Mouse (Mus musculus): ENCODE results near the gene Gdap2. TPM values are rescaled to one million over a fixed set of nuclear protein-coding genes. Genes with fewer than 3 reads are reported as not detected.
A peak's percentile ranks its signal among the peaks of the same experiment; 100 is the strongest.

The Gdap2 gene
- 8.8 TPM for polyA plus RNA-seq (2012; fragmentation: generic; extraction: Trizol)

GRCm38 (mm10) chr3:100162315-100163105 lies at the start of gene Gdap2, which contains the start of gene Wdr3:
Gene Gdap2 (plus strand): TSS chr3:100162381.
Gene Wdr3 (minus strand): TSS chr3:100162407.
- peak within 1 kb of the TSS; percentile 79 for H3K4me3 ChIP-seq
- H3ac ChIP-seq (ENCODE audit: control insufficient read depth, insufficient read length): peak within 1 kb of the TSS; percentile 24
- H3K4me2 ChIP-seq (ENCODE audit: low read depth): peak within 1 kb of the TSS; percentile 90
- no peaks in the 10 kb centered on the region for H3K27me3 ChIP-seq (ENCODE audit: control insufficient read depth, insufficient read depth, insufficient read length)
- H3K79me2 ChIP-seq (ENCODE audit: control insufficient read depth, insufficient read depth): peaks cover 26% of the 10 kb centered on the region
- H3K36me3 ChIP-seq (ENCODE audit: control insufficient read depth, insufficient read depth): no peaks in the 10 kb centered on the region
- TF ChIP-seq CEBPB (IDR thresholded peaks at IDR 0.05; ENCODE audit: insufficient read depth, poor library complexity, severe bottlenecking): no peak
- TF ChIP-seq SRF (IDR thresholded peaks at IDR 0.05; ENCODE audit: control insufficient read depth, insufficient read length, low read depth): no peak
- peak; percentile 92 for TF ChIP-seq POLR2A (IDR thresholded peaks at IDR 0.05; ENCODE audit: insufficient read length, low read depth)
- TF ChIP-seq MYOG (IDR thresholded peaks at IDR 0.05; ENCODE audit: control insufficient read depth in 1 of 3, insufficient read depth in 1 of 3, insufficient read length in 2 of 3, low read depth in 2 of 3): no peak
- no peak for TF ChIP-seq USF1 (IDR thresholded peaks at IDR 0.05; ENCODE audit: low read depth)
- no peak for TF ChIP-seq TCF12 (IDR thresholded peaks at IDR 0.05; ENCODE audit: insufficient read depth, poor library complexity, severe bottlenecking)
- peak; percentile 93 for TF ChIP-seq POLR2AphosphoS2 (IDR thresholded peaks at IDR 0.05; ENCODE audit: insufficient read length, low read depth)
- TF ChIP-seq MYOD1 (IDR thresholded peaks at IDR 0.05; ENCODE audit: control insufficient read depth in 1 of 3, insufficient read length in 2 of 3, low read depth in 2 of 3): no peak
- no peak for TF ChIP-seq E2F4 (IDR thresholded peaks at IDR 0.05; ENCODE audit: insufficient read depth)
- no peak for TF ChIP-seq MAX (IDR thresholded peaks at IDR 0.05; ENCODE audit: low read depth)
- TF ChIP-seq TCF3 (IDR thresholded peaks at IDR 0.05; ENCODE audit: insufficient read length, low read depth): no peak
- TF ChIP-seq REST (IDR thresholded peaks at IDR 0.05; ENCODE audit: insufficient read depth, insufficient read length): no peak

DNA sequence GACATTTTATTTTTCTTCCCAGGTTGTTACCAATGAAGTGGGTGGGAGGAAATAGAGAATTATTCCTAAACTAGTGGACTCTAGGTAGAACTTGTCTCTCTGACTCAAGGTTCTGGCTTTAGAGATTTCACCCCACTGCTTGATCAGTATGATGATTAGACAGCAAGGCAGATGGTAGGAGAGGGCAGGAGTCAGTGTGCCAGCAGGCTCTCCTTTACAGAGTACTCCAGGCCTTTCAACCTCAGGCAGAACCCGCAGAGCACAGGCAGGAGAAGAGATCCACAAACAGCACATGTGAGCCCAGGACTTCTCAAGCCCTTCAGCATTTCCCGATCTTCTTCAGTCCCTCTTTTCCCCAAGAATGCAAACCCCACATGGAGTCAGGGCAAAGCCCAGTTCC lies 43.5 kb upstream of the Gdap2 start:
- Histone ChIP-seq H3K79me2 (ENCODE audit: control insufficient read depth, insufficient read depth) (no peaks in the 10 kb centered on the region), H3K27me3 (ENCODE audit: control insufficient read depth, insufficient read depth, insufficient read length) (no peaks in the 10 kb centered on the region), H3ac (ENCODE audit: control insufficient read depth, insufficient read length) (no peak overlapping the region), H3K4me3 (no peak overlapping the region), H3K4me2 (ENCODE audit: low read depth) (no peak overlapping the region), H3K36me3 (ENCODE audit: control insufficient read depth, insufficient read depth) (no peaks in the 10 kb centered on the region)
- TF ChIP-seq MYOG (IDR thresholded peaks at IDR 0.05; ENCODE audit: control insufficient read depth in 1 of 3, insufficient read depth in 1 of 3, insufficient read length in 2 of 3, low read depth in 2 of 3): no peak
- TF ChIP-seq TCF3 (IDR thresholded peaks at IDR 0.05; ENCODE audit: insufficient read length, low read depth): no peak
- TF ChIP-seq MAX (IDR thresholded peaks at IDR 0.05; ENCODE audit: low read depth): no peak
- TF ChIP-seq CEBPB (IDR thresholded peaks at IDR 0.05; ENCODE audit: insufficient read depth, poor library complexity, severe bottlenecking): no peak
- TF ChIP-seq POLR2AphosphoS2 (IDR thresholded peaks at IDR 0.05; ENCODE audit: insufficient read length, low read depth): no peak

DNA sequence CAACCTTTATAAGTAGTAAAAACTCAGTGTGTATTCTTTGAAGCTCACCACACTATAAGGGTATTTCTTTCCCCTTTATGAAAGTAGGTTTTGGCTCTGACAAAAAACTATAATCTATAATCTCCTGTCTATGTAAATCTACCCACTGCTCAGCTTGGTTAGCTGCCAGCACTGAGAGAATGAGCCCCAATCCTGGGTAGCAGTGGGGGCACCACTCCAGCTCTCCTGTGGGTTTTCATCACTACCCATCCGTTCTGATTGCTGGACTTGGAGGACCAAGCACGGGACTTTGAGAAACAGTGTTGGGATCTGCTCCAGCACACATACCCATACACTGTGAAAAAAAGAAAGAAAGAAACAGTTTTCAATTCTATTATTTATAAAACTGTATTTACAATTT lies 40.2 kb upstream of the Gdap2 start:
- Histone ChIP-seq H3ac (ENCODE audit: control insufficient read depth, insufficient read length) (no peak overlapping the region), H3K27me3 (ENCODE audit: control insufficient read depth, insufficient read depth, insufficient read length) (no peaks in the 10 kb centered on the region), H3K4me3 (no peak overlapping the region), H3K36me3 (ENCODE audit: control insufficient read depth, insufficient read depth) (no peaks in the 10 kb centered on the region), H3K79me2 (ENCODE audit: control insufficient read depth, insufficient read depth) (no peaks in the 10 kb centered on the region), H3K4me2 (ENCODE audit: low read depth) (no peak overlapping the region)
- TF ChIP-seq POLR2AphosphoS2 (IDR thresholded peaks at IDR 0.05; ENCODE audit: insufficient read length, low read depth) (no peak), CEBPB (IDR thresholded peaks at IDR 0.05; ENCODE audit: insufficient read depth, poor library complexity, severe bottlenecking) (no peak), MYOG (IDR thresholded peaks at IDR 0.05; ENCODE audit: control insufficient read depth in 1 of 3, insufficient read depth in 1 of 3, insufficient read length in 2 of 3, low read depth in 2 of 3) (no peak), REST (IDR thresholded peaks at IDR 0.05; ENCODE audit: insufficient read depth, insufficient read length) (no peak), TCF3 (IDR thresholded peaks at IDR 0.05; ENCODE audit: insufficient read length, low read depth) (no peak), MAX (IDR thresholded peaks at IDR 0.05; ENCODE audit: low read depth) (no peak), POLR2A (IDR thresholded peaks at IDR 0.05; ENCODE audit: insufficient read length, low read depth) (no peak), TCF12 (IDR thresholded peaks at IDR 0.05; ENCODE audit: insufficient read depth, poor library complexity, severe bottlenecking) (no peak), SRF (IDR thresholded peaks at IDR 0.05; ENCODE audit: control insufficient read depth, insufficient read length, low read depth) (no peak)

DNA sequence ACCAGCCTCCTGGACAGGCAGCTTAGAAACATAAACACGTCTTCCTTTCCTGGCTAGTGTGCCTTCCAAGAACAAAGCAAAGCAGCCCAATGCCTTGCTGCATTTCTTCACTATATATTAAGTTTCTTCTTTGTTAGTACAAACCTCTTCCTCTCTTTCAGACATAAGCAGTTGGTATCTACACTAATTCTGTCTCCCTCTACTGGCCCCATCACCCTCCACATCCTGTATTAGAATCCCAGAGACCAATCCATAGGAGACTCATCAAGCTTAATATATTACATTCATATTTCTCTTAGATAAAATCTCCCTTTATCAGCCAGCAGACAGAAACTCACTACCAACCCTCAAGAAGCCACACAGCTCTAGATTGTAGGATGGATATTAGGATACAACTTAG lies 39.7 kb upstream of the Gdap2 start:
- H3ac ChIP-seq (ENCODE audit: control insufficient read depth, insufficient read length): no peak overlapping the region
- no peaks in the 10 kb centered on the region for H3K27me3 ChIP-seq (ENCODE audit: control insufficient read depth, insufficient read depth, insufficient read length)
- no peak for TF ChIP-seq USF1 (IDR thresholded peaks at IDR 0.05; ENCODE audit: low read depth)
- no peak for TF ChIP-seq MYOG (IDR thresholded peaks at IDR 0.05; ENCODE audit: control insufficient read depth in 1 of 3, insufficient read depth in 1 of 3, insufficient read length in 2 of 3, low read depth in 2 of 3)
- no peak for TF ChIP-seq POLR2A (IDR thresholded peaks at IDR 0.05; ENCODE audit: insufficient read length, low read depth)
- TF ChIP-seq MYOD1 (IDR thresholded peaks at IDR 0.05; ENCODE audit: control insufficient read depth in 1 of 3, insufficient read length in 2 of 3, low read depth in 2 of 3): no peak
- TF ChIP-seq E2F4 (IDR thresholded peaks at IDR 0.05; ENCODE audit: insufficient read depth): no peak
- no peak for TF ChIP-seq POLR2AphosphoS2 (IDR thresholded peaks at IDR 0.05; ENCODE audit: insufficient read length, low read depth)
- H3K4me2 ChIP-seq (ENCODE audit: low read depth): no peak overlapping the region
- H3K36me3 ChIP-seq (ENCODE audit: control insufficient read depth, insufficient read depth): no peaks in the 10 kb centered on the region
- no peaks in the 10 kb centered on the region for H3K79me2 ChIP-seq (ENCODE audit: control insufficient read depth, insufficient read depth)
- H3K4me3 ChIP-seq: no peak overlapping the region
